Mouse (Mus musculus): Measurements from ENCODE around the gene Htra1. TPM values are rescaled to one million over a fixed set of nuclear protein-coding genes. Genes with fewer than 3 reads are reported as not detected.

Htra1 gene
- total RNA-seq (2023): 1 to 10 TPM in 1 of 2 experiments, under 1 TPM in 1; 0.67 to 1.5 TPM

DNA sequence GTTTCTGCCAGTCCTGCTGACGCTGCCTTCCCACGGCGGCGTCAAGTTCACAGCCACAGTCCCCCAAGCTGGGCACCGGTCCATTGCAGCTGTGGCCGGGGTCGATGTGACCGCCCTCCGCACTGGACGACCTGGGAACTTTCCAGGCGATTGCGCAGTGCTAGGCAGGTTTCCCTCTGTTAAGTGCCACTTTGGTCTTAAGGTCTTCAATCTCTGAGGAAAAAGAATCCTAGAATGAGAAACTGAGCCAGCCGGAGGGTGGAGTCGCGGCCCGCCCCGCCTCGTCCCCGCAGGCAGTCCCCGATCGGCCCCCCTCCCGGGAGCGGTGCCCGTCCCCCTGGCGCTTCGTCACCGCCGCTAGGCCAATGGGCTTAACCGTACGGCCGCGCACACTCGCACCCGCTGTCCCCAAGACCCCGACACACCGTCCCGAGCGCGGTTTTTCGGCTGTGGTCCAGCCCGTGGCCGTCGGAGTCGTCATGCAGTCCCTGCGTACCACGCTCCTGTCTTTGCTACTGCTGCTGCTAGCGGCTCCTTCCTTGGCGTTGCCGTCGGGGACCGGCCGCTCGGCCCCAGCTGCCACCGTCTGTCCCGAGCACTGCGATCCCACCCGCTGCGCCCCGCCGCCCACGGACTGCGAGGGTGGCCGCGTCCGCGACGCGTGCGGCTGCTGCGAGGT is at the start of gene Htra1:
Gene Htra1, plus strand, starts transcription at position 319 of the 679 bp plus-strand sequence.

GRCm38 (mm10) chr7:131031755-131032154 is 95.8 kb downstream of the Htra1 start, which contains the start of gene Dmbt1:
TSS of gene Dmbt1 (plus strand) at chr7:131032053.

Other genes starting within 250 kb of the Htra1 start
- not detected for gene Btbd16, start 162.0 kb upstream of the Htra1 start, total RNA-seq (2023)
- 10 to 100 TPM; 58.2 to 58.3 TPM for gene Plekha1, start 70.4 kb upstream of the Htra1 start, total RNA-seq (2023)
- gene Dmbt1, start 95.9 kb downstream of the Htra1 start, total RNA-seq (2023): not detected
- not detected for gene 4933402N03Rik, start 210.2 kb downstream of the Htra1 start, total RNA-seq (2023)
- not detected for gene 5430419D17Rik, start 238.3 kb downstream of the Htra1 start, total RNA-seq (2023)

All from monocyte, adult 59 days (primary cell).